Mouse (Mus musculus): ENCODE data around the gene Mta3.
"Not testable (repeated sequence)": the region's sequence is repeated elsewhere in the genome, so short reads cannot be mapped to it uniquely, and the experiment has no call there.

Gene Mta3

DNA sequence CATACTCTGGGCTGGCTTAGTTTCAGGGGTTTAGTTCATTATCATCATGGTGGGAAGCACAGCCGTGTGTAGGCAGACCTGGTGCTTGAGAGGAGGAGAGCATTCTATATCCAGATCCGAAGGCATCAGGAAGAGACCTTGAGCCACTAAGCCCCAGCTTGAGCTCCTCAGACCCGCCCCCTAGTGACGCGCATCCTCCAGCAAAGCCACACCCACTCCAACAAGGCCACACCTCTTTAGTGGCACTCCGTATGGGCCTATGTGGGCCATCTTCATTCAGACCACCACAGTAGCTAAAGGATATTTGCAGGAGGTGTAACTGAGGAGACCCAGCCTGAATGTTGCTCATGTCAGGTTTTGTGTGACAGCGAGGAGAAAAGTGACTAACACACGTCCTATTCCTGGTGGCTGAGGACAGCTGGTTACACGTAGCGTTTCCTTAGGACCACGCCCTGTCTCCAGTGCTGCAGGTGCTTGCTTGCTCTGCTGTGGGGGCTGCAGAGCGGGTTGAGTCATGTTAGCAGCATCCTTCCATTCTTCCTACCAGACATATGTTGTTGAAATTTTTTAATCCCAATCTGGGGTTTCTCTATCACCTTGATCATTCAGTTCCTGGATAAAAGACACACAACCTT, 148.4 kb downstream of the Mta3 start:
- DNase-seq = no peak

DNA sequence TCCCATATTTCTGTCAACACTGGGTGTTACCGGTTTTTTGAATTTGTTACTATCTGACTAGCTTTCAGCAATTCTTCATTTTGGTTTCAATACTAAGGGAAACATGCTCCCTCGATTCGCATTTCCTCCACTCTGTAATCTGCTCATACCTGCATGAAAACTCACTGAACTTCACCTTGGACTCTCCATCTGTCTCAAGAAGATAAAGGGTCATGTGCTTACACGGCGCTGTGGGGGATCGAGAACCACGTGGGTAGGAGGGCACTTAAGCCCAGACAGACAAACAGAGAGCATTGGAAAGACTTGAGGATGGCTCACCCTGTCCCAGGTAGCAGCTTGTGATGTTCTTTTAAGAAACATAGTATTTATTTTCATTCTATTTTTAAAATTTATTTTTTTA, 152.4 kb downstream of the Mta3 start:
- DNase-seq = no peak

DNA sequence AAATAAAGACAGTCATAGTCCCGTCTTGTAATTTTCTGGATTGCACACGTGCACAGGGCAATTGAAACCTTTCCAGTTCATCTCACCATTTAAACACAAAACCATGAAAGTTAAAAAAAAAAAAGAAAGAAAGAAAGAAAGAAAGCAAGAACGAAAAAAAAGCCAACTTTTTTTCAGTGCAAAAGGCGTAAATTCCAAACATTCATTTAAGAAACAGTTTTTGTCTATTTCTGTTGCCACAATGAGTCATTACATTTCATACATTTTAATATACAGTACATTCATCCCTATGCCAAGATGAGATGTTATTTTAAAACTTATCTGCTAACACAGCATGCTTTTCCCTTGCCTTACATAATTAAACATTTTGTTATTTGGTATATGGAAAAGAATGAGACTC, 153.7 kb downstream of the Mta3 start:
- DNase-seq = no peak

DNA sequence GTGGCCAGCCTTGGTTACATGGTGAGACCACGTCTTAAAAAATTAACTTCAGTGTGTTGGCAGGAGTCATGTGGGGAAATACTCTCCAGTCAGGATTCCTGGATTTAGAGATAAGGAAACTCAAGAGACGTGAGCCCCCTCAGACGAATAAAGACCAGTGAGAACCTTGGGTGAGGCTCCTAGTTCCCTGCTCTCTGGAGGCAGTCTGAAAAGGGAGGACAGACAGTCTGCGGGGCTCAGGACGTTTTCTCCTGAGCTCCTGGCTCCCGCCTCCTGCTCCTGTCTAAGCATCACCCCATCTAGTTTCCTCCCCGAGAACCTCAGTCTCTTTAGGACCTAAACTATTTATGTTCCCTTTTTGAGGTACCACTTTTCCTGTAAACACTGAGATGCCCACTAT, 154.3 kb downstream of the Mta3 start:
- DNase-seq = no peak

DNA sequence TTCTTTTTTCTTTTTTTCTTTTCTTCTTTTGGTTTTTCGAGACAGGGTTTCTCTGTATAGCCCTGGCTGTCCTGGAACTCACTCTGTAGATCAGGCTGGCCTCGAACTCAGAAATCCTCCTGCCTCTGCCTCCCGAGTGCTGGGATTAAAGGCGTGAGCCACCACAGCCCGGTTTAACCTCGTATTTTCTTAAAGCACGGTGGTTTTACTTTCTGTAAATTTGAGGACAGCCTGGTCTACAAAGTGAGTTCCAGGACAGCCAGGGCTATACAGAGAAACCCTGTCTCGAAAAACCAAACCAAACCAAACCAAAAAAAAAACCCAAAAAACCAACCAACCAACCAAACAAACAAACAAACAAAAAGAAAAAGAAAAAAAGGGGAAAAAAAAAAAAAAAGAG, 155.0 kb downstream of the Mta3 start:
- not testable (repeated sequence) for DNase-seq

DNA sequence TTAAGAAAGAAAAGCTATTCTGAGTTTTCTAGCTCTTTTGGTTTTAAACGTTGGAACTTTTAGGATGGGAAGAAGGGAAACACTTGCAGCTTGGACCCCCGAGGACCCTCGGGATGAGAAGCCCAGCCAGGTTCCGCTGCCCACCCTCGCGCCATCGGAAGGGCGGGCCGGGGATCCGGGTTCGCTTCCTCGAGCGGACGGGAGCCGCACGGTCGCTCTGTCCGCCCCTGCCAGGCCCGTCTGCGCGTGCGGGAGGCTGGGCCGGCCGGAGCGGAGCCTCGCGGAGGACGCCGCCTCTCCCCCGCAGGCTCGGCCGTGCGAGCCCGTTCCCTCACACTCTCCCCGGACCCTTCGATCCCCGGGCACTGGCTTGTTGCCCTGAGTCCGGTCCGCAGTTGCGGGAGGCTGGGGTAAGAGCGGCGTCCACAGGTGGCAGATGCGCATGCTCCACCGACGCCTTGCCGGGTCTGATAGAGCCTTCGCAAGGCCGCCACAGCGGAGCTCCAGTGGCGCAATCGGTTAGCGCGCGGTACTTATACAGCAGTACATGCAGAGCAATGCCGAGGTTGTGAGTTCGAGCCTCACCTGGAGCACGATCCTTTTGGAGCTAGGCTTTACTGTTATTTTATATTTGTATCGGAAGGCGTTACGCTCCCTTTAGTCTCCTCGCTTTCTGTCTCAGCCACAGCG, 155.6 kb downstream of the Mta3 start:
- peak; percentile 99 for DNase-seq

DNA sequence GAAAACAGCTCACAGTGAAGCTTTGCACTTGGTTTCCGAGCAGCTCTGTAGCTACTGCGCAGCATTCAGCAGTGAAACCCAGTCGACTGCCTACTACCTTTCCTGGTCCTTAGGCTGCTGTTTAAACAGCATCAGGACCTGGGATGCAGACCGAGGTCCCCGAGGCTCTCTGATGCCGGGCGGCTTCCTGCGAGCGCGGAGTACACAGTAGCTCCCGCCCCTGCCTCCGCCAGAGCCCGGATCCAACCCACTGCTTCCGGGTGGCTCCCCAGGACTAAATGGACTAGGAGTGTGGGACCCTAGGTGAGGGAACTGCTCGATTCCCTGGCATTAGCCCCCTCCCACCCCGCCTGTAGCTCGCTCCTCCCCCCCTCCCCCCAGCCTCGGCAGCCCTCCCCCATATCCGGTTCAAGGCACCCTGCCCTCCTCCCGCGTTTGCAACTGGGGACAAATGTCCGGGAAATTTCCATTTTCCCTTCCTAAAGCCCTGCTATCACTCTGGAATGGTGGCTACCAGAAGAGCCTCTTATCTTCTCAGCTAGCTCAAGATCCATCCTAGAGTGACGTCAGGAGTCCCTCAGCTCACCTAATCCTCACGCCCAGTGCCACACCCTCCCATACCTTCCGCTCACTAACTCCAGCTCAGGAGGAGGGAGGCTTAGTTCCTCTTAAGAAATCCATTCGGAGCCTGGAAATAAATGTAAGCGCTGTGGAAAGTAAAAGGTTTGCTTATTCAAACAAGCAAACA, 156.3 kb downstream of the Mta3 start:
- peak; percentile 70 to 75 for DNase-seq

DNA sequence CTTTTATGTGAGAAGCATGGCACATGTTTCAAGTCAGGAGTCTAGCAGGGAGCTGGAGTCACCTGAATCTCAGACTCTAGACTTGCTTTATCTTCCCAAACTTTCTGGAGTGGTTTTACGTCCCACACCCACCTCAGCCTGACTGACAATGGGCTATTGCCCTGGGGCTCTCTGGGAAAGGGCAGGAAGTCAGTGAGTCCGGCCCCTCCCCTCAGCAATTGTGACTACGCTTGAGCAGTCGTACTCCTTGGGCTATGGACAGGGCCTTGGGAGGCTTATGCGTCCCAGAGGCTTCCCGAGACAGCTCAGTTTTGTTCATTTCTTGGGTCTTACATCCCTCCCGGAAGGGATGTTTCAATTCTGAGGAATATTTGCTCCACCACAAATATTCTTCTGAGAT, 159.4 kb downstream of the Mta3 start:
- no peak for DNase-seq

DNA sequence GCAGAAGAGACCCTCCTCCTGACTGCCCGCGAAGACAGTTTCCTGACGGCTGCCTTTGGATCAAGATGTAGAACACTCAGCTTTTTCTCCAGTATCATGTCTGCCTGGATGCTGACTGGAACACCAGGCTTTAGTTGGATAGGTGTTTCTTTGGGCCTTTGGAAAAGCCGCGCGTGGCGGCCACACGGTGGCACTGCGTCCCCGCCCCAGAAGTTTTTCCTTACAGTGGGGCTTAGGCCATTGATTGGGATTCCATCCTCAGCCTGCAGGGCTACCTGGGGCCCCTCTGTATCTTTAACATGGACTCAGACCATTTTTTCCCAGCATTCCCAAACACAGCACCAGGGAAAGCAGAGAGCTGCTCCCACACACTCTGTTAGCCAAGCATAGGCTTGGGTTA, 160.6 kb downstream of the Mta3 start:
- DNase-seq = peak; percentile 63 to 69

DNA sequence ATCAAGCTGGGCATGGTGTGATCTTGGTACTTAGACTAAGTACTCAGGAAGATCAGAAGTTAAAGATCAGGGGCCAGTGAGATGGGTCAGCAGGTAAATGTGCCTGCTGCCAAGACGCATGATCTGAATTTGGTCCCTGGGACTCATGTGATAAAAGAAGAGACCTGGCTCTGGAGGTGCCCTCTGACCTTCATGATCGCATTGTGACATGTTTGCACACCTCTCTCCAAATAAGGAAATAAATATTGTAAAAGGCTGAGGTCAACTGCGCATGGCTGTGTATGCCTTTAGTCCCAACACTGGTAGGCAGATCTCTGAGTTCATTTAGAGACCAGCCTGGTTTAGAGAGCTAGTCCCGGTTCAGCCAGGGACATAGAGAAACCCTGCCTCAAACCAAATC, 164.4 kb downstream of the Mta3 start:
- DNase-seq = no peak
